In genomic region chr2:132269217-132269616, GRCm38 (mm10) we compare ENCODE assay signal across 8 mouse cellular contexts. TPM values are rescaled to one million over a fixed set of nuclear protein-coding genes. Genes with fewer than 3 reads are reported as not detected.
A peak's percentile ranks its signal among the peaks of the same experiment; 100 is the strongest.
DNase-seq lines count a peak whose midpoint lies in the region; ATAC-seq and TF ChIP-seq lines count a peak whose summit lies in the region.
"Had no signal": no experiment of that assay in that cellular context is flagged by ENCODE, and none has a peak within 500 bp of the region (broad histone marks: within the 10 kb centered on the region; RNA-seq: fewer than 3 reads in every experiment).

No protein-coding gene starts in this region.

- no peak for TF ChIP-seq POLR2A in MEL (IDR thresholded peaks at IDR 0.05; ENCODE audit: control insufficient read depth in 1 of 2, insufficient read depth in 1 of 2, low read depth in 1 of 2, low read length in 2 of 2, poor library complexity in 1 of 2)

- no peaks in the 10 kb centered on the region for H3K9me3 ChIP-seq in kidney, embryonic 15.5 days (replicated peaks)
- no peaks in the 10 kb centered on the region for H3K9me3 ChIP-seq in MEL (replicated peaks; ENCODE audit: insufficient read depth, low read length)
- no peaks in the 10 kb centered on the region for H3K9me3 ChIP-seq in erythroblast, embryonic 14.5 days (ENCODE audit: control insufficient read depth, low read length)
- H3K9me3 ChIP-seq in forebrain, embryonic 13.5 days (replicated peaks), result no peaks in the 10 kb centered on the region

- no peak overlapping the region for H3K4me2 ChIP-seq in kidney, embryonic 15.5 days
- no peak overlapping the region for H3K4me2 ChIP-seq in forebrain, embryonic 13.5 days

- H3K4me1 ChIP-seq in kidney, embryonic 15.5 days, result peaks cover 11% of the 10 kb centered on the region
- peaks cover 3 to 15% of the 10 kb centered on the region in 2 experiments; a peak in 3 of 4 replicates for H3K4me1 ChIP-seq in MEL (ENCODE audit: control insufficient read depth in 1 of 2, insufficient read depth in 2 of 2, low read length in 2 of 2)
- H3K4me1 ChIP-seq in erythroblast, embryonic 14.5 days (ENCODE audit: control insufficient read depth), result peaks cover 54% of the 10 kb centered on the region
- H3K4me1 ChIP-seq in forebrain, embryonic 13.5 days, result peaks cover 15% of the 10 kb centered on the region

- no peak overlapping the region for H3K27ac ChIP-seq in kidney, embryonic 15.5 days
- no peak overlapping the region for H3K27ac ChIP-seq in MEL (ENCODE audit: control insufficient read depth, low read depth, low read length)
- H3K27ac ChIP-seq in forebrain, embryonic 13.5 days, result no peak overlapping the region

- H3K79me2 ChIP-seq in MEL (ENCODE audit: control insufficient read depth, insufficient read depth, low read length, poor library complexity), result peaks cover 32% of the 10 kb centered on the region

- no peaks in the 10 kb centered on the region for H3K27me3 ChIP-seq in kidney, embryonic 15.5 days
- no peaks in the 10 kb centered on the region for H3K27me3 ChIP-seq in MEL (ENCODE audit: control insufficient read depth in 1 of 2, insufficient read depth in 2 of 2, low read length in 2 of 2)
- no peaks in the 10 kb centered on the region for H3K27me3 ChIP-seq in erythroblast, embryonic 14.5 days (ENCODE audit: control insufficient read depth)
- no peaks in the 10 kb centered on the region for H3K27me3 ChIP-seq in forebrain, embryonic 13.5 days

- 0 out of 2 replicates have a peak, but pooled peaks have one; percentile 22 for ATAC-seq in kidney, embryonic 15.5 days (replicated peaks; ENCODE audit: low FRiP score)
- peak; percentile 56 for ATAC-seq in megakaryocyte progenitor cell, adult 5-6 weeks (replicated peaks; ENCODE audit: poor library complexity)
- ATAC-seq in forebrain, embryonic 13.5 days, result no peak

- no peaks in the 10 kb centered on the region for H3K36me3 ChIP-seq in kidney, embryonic 15.5 days
- peaks cover 0 to 14% of the 10 kb centered on the region in 2 experiments; a peak in 2 of 4 replicates for H3K36me3 ChIP-seq in MEL (ENCODE audit: control insufficient read depth in 1 of 2, insufficient read depth in 2 of 2, low read length in 2 of 2)
- peaks cover 7% of the 10 kb centered on the region for H3K36me3 ChIP-seq in erythroblast, embryonic 14.5 days (ENCODE audit: control insufficient read depth)
- peaks cover 4% of the 10 kb centered on the region; the same call in 1 of the 2 replicates for H3K36me3 ChIP-seq in forebrain, embryonic 13.5 days (ENCODE audit: poor library complexity, severe bottlenecking)

- TF ChIP-seq EP300 in MEL (IDR thresholded peaks at IDR 0.05; ENCODE audit: low read depth in 1 of 2, low read length in 2 of 2), result no peak

- TF ChIP-seq CTCF in MEL (IDR thresholded peaks at IDR 0.05 in 2 of 3, conservative IDR thresholded peaks at IDR 0.05 in 1 of 3; ENCODE audit: control insufficient read depth in 1 of 3, insufficient read depth in 1 of 3, low read depth in 2 of 3, low read length in 3 of 3, poor library complexity in 1 of 3, severe bottlenecking in 1 of 3), result no peak

- no peak for DNase-seq in kidney, adult 18-20 months
- peak; percentile 63 for DNase-seq in MEL (ENCODE audit: low read depth, low spot score)
- DNase-seq in embryo, embryonic 9.5 days (ENCODE audit: extremely low spot score), result no peak
- DNase-seq: thymus, adult 18-20 months had no signal

- no peak overlapping the region for H3K4me3 ChIP-seq in kidney, embryonic 15.5 days (replicated peaks)
- no peak overlapping the region for H3K4me3 ChIP-seq in MEL (ENCODE audit: control insufficient read depth in 1 of 2, insufficient read depth in 1 of 2, low read depth in 2 of 2, low read length in 2 of 2)
- H3K4me3 ChIP-seq in erythroblast, embryonic 14.5 days (replicated peaks), result peak overlapping the region; percentile 24
- H3K4me3 ChIP-seq in forebrain, embryonic 13.5 days, result no peak overlapping the region

- TF ChIP-seq RAD21 in MEL (IDR thresholded peaks at IDR 0.05; ENCODE audit: low read depth, low read length), result no peak

- WGBS in kidney, embryonic 15.5 days, result 81% methylated on average over 3 of the region's 3 CpGs
- 91% methylated on average over 3 of the region's 3 CpGs for WGBS in forebrain, embryonic 13.5 days

- H3K9ac ChIP-seq in kidney, embryonic 15.5 days, result no peak overlapping the region
- no peak overlapping the region for H3K9ac ChIP-seq in MEL (ENCODE audit: control insufficient read depth, low read depth, low read length, poor library complexity, severe bottlenecking)
- H3K9ac ChIP-seq in forebrain, embryonic 13.5 days, result no peak overlapping the region

TF ChIP-seq in MEL, 35 proteins besides CTCF, POLR2A, EP300 and RAD21:
- TF ChIP-seq ZKSCAN1 (IDR thresholded peaks at IDR 0.05; ENCODE audit: low read depth, low read length), result no peak
- no peak for TF ChIP-seq HCFC1 (IDR thresholded peaks at IDR 0.05; ENCODE audit: low read depth, low read length)
- TF ChIP-seq MYC (IDR thresholded peaks at IDR 0.05; ENCODE audit: low read depth, low read length), result no peak
- TF ChIP-seq ZNF384 (IDR thresholded peaks at IDR 0.05; ENCODE audit: low read depth, low read length), result no peak
- no peak for TF ChIP-seq SIN3A (IDR thresholded peaks at IDR 0.05; ENCODE audit: low read length)
- no peak for TF ChIP-seq NRF1 (IDR thresholded peaks at IDR 0.05; ENCODE audit: insufficient read depth, low read depth, low read length, poor library complexity, severe bottlenecking)
- no peak for TF ChIP-seq CHD1 (IDR thresholded peaks at IDR 0.05; ENCODE audit: low read depth, low read length)
- TF ChIP-seq RCOR1 (IDR thresholded peaks at IDR 0.05; ENCODE audit: low read depth, low read length), result no peak
- TF ChIP-seq TAL1 (IDR thresholded peaks at IDR 0.05; ENCODE audit: low read length), result no peak
- no peak for TF ChIP-seq SMC3 (IDR thresholded peaks at IDR 0.05; ENCODE audit: low read depth, low read length)
- no peak for TF ChIP-seq KAT2A (conservative IDR thresholded peaks at IDR 0.05; ENCODE audit: low read depth, low read length)

RNA-seq across cellular contexts. Expression of gene Cds2, which starts 6.3 kb away (rescaled TPM):
- polyA plus RNA-seq in kidney, embryonic 15.5 days (2015; fragmentation: Nextera tagmentation; extraction: Ambion mirVana), result 19.8 and 30.2 TPM in 2 replicates
- total RNA-seq in MEL (2012; rRNA removed), result 8.8 and 10.3 TPM in 2 replicates
- 10 to 100 TPM in 1 of 2 experiments, not detected in 1; 28.5 TPM for polyA plus RNA-seq in MEL (2012; ENCODE audit: insufficient read depth in 1 of 2, insufficient read length in 2 of 2, low read depth in 1 of 2, low replicate concordance in 2 of 2, missing spikeins in 1 of 2)
- polyA plus RNA-seq in erythroblast, embryonic 14.5 days (2012), result 0.64 and 0.71 TPM in 2 replicates
- total RNA-seq in megakaryocyte progenitor cell, adult 5-6 weeks (2015), result 6.9 and 9.3 TPM in 2 replicates
- total RNA-seq in megakaryocyte progenitor cell, adult 5-6 weeks (2017), result 8.6 and 10.5 TPM in 2 replicates
- 19.2 and 21.7 TPM in 2 replicates for polyA plus RNA-seq in forebrain, embryonic 13.5 days (2015; fragmentation: Nextera tagmentation; extraction: Ambion mirVana)

RNA-seq across cellular contexts. Expression of gene Pcna, which starts 16.1 kb away (rescaled TPM):
- 263 and 284 TPM in 2 replicates for polyA plus RNA-seq in kidney, embryonic 15.5 days (2015; fragmentation: Nextera tagmentation; extraction: Ambion mirVana)
- 398 and 427 TPM in 2 replicates for total RNA-seq in MEL (2012; rRNA removed)
- 100 to 1,000 TPM; 308 to 541 TPM for polyA plus RNA-seq in MEL (2012; ENCODE audit: insufficient read depth in 1 of 2, insufficient read length in 2 of 2, low read depth in 1 of 2, low replicate concordance in 2 of 2, missing spikeins in 1 of 2)
- 11.3 and 19.1 TPM in 2 replicates for polyA plus RNA-seq in erythroblast, embryonic 14.5 days (2012)
- total RNA-seq in megakaryocyte progenitor cell, adult 5-6 weeks (2015), result 782 and 829 TPM in 2 replicates
- 543 and 606 TPM in 2 replicates for total RNA-seq in megakaryocyte progenitor cell, adult 5-6 weeks (2017)
- 322 and 326 TPM in 2 replicates for polyA plus RNA-seq in forebrain, embryonic 13.5 days (2015; fragmentation: Nextera tagmentation; extraction: Ambion mirVana)

RNA-seq across cellular contexts. Expression of gene Tmem230, which starts 21.6 kb away (rescaled TPM):
- polyA plus RNA-seq in kidney, embryonic 15.5 days (2015; fragmentation: Nextera tagmentation; extraction: Ambion mirVana), result 44.3 and 45.8 TPM in 2 replicates
- 8.3 and 9.1 TPM in 2 replicates for total RNA-seq in MEL (2012; rRNA removed)
- 10 to 100 TPM in 1 of 2 experiments, not detected in 1; 21.5 TPM for polyA plus RNA-seq in MEL (2012; ENCODE audit: insufficient read depth in 1 of 2, insufficient read length in 2 of 2, low read depth in 1 of 2, low replicate concordance in 2 of 2, missing spikeins in 1 of 2)
- 1.6 and 1.9 TPM in 2 replicates for polyA plus RNA-seq in erythroblast, embryonic 14.5 days (2012)
- 60.6 and 64.6 TPM in 2 replicates for total RNA-seq in megakaryocyte progenitor cell, adult 5-6 weeks (2015)
- total RNA-seq in megakaryocyte progenitor cell, adult 5-6 weeks (2017), result 17.2 and 23.0 TPM in 2 replicates
- polyA plus RNA-seq in forebrain, embryonic 13.5 days (2015; fragmentation: Nextera tagmentation; extraction: Ambion mirVana), result 48.4 and 48.9 TPM in 2 replicates

Comparison
In these comparisons a context has a peak if more than half of its experiments do, and no peak if none do; other contexts are left out.
1. RNA of gene Pcna, which starts 16.1 kb away (polyA plus RNA-seq): 308 to 541 TPM in MEL, 322 to 326 TPM in forebrain, embryonic 13.5 days and 263 to 284 TPM in kidney, embryonic 15.5 days; 11.3 to 19.1 TPM in erythroblast, embryonic 14.5 days; every median in the first group is over 10 times any median in the second.